Mouse (Mus musculus): ENCODE data around the gene Hps1. TPM values are rescaled to one million over a fixed set of nuclear protein-coding genes. Genes with fewer than 3 reads are reported as not detected.

The Hps1 gene
- 16.4 and 20.6 TPM in 2 replicates for polyA plus RNA-seq (2015; fragmentation: Nextera tagmentation; extraction: Ambion mirVana)

DNA sequence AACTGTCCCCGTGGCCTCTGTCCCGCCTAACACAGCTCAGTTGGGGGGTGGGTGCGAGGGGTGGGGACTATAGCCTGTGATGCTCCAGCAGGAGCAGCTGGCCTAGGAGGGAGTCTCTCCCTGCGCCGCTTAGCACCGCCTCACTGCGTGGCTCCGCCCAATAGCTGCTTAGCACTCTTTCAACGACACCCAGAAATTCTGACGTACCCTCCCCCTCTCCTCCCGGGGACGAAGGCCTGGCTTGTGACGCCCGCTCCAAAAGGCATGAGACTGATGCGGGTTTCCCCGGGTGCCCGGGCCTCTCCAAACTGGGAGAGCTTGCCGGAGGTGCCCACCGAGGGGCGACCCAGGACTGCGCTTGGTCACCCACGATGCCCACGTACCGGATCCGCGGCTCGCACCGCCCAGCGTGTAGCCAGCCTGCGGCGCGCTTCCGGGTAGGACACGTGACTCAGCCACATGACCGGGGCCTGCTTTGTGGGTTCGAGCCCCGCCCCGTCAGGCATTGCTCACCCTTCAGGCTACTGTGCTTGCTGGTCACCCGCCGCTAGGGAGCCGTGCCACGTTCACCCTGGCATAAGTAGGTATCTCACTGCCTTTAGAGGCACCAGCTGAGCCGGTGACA lies at the start of gene Hps1:
TSS of gene Hps1 (minus strand) at position 448 of the 625 bp plus-strand sequence.
- no peaks in the 10 kb centered on the region for H3K27me3 ChIP-seq
- 1% methylated on average over 43 of the region's 43 CpGs for WGBS
- peak within 1 kb of the TSS; percentile 93 for H3K27ac ChIP-seq (replicated peaks)
- ATAC-seq (ENCODE audit: insufficient number of reproducible peaks, low FRiP score, low TSS enrichment, low read depth), result peak; percentile 96
- peak within 1 kb of the TSS; percentile 73 for H3K4me3 ChIP-seq (replicated peaks)
- peaks cover 12% of the 10 kb centered on the region for H3K4me1 ChIP-seq
- H3K9ac ChIP-seq, result peak within 1 kb of the TSS; percentile 50
- peak within 1 kb of the TSS; percentile 82 for H3K4me2 ChIP-seq (replicated peaks)
- H3K36me3 ChIP-seq, result no peaks in the 10 kb centered on the region
- H3K9me3 ChIP-seq (replicated peaks), result no peaks in the 10 kb centered on the region

- H3K4me2 ChIP-seq (replicated peaks), result no peak overlapping the region
- no peaks in the 10 kb centered on the region for H3K27me3 ChIP-seq
- 56% methylated on average over 4 of the region's 4 CpGs for WGBS
- no peaks in the 10 kb centered on the region for H3K9me3 ChIP-seq (replicated peaks)
- no peaks in the 10 kb centered on the region for H3K36me3 ChIP-seq
- no peak overlapping the region for H3K27ac ChIP-seq (replicated peaks)
- no peaks in the 10 kb centered on the region for H3K4me1 ChIP-seq
- H3K9ac ChIP-seq, result no peak overlapping the region
- H3K4me3 ChIP-seq (replicated peaks), result no peak overlapping the region
- no peak for ATAC-seq (ENCODE audit: insufficient number of reproducible peaks, low FRiP score, low TSS enrichment, low read depth)
These were observed 49.4 kb upstream of the Hps1 start for GRCm38 (mm10) chr19:42829196-42829595.

- WGBS, result 93% methylated on average over 3 of the region's 3 CpGs
- no peak for ATAC-seq (ENCODE audit: insufficient number of reproducible peaks, low FRiP score, low TSS enrichment, low read depth)
- Histone ChIP-seq H3K27ac (replicated peaks) (no peak overlapping the region), H3K36me3 (no peaks in the 10 kb centered on the region), H3K9ac (no peak overlapping the region), H3K9me3 (replicated peaks) (no peaks in the 10 kb centered on the region), H3K4me3 (replicated peaks) (no peak overlapping the region), H3K4me2 (replicated peaks) (no peak overlapping the region), H3K27me3 (no peaks in the 10 kb centered on the region), H3K4me1 (no peaks in the 10 kb centered on the region)
These were observed 48.1 kb upstream of the Hps1 start for GRCm38 (mm10) chr19:42827843-42828242.

DNA sequence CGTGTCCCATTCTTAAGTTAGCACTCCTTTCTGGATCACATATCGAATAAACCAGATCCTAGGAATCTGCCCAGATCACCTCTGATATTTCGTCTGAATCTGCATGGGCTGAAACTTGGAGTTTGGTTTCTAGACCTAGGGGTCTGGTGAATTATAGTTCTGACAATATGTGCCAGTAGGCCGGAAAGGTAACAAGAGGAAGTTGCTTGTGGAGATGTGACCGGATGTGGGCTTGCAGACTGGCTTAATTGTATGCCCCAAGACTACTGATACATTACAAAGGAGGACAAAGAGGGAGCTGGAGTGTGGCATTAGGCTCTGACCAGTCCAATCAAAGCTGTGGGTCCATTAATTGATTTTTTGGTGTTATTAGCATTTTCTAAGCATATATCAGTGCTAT lies 40.3 kb upstream of the Hps1 start:
- Histone ChIP-seq H3K4me1 (no peaks in the 10 kb centered on the region), H3K9ac (no peak overlapping the region), H3K36me3 (no peaks in the 10 kb centered on the region), H3K9me3 (replicated peaks) (no peaks in the 10 kb centered on the region), H3K27me3 (no peaks in the 10 kb centered on the region), H3K4me2 (replicated peaks) (no peak overlapping the region), H3K27ac (replicated peaks) (no peak overlapping the region), H3K4me3 (replicated peaks) (no peak overlapping the region)
- ATAC-seq (ENCODE audit: insufficient number of reproducible peaks, low FRiP score, low TSS enrichment, low read depth), result no peak
- WGBS, result 89% methylated on average over 5 of the region's 5 CpGs

DNA sequence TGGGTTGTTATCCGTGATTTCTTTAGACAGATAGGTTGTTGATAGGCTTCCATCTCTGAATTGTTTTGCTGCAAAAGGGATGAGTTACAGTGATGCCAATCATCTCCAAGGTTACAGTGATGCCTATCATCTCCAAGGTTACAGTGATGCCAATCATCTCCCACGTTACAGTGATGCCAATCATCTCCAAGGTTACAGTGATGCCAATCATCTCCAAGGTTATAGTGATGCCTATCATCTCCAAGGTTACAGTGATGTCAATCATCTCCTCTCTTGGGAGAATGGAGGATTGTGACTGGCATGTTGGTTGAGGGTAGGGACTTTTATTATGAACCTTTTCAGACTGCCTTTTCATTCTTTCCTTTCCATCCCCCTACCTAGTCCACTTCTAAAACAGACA lies 38.0 kb upstream of the Hps1 start:
- Histone ChIP-seq H3K9me3 (replicated peaks) (no peaks in the 10 kb centered on the region), H3K27me3 (no peaks in the 10 kb centered on the region), H3K4me1 (no peaks in the 10 kb centered on the region), H3K4me3 (replicated peaks) (no peak overlapping the region), H3K4me2 (replicated peaks) (no peak overlapping the region), H3K36me3 (no peaks in the 10 kb centered on the region), H3K9ac (no peak overlapping the region), H3K27ac (replicated peaks) (no peak overlapping the region)
- ATAC-seq (ENCODE audit: insufficient number of reproducible peaks, low FRiP score, low TSS enrichment, low read depth), result no peak
- WGBS, result 73% methylated on average over 2 of the region's 2 CpGs

- ATAC-seq (ENCODE audit: insufficient number of reproducible peaks, low FRiP score, low TSS enrichment, low read depth), result no peak
- H3K27me3 ChIP-seq, result no peaks in the 10 kb centered on the region
- WGBS, result 82% methylated on average over 2 of the region's 2 CpGs
- H3K4me2 ChIP-seq (replicated peaks), result no peak overlapping the region
- H3K9ac ChIP-seq, result no peak overlapping the region
- H3K27ac ChIP-seq (replicated peaks), result no peak overlapping the region
- H3K9me3 ChIP-seq (replicated peaks), result no peaks in the 10 kb centered on the region
- no peaks in the 10 kb centered on the region for H3K4me1 ChIP-seq
- 0 out of 2 replicates have a peak, but pooled peaks cover 3% of the 10 kb centered on the region for H3K36me3 ChIP-seq
- H3K4me3 ChIP-seq (replicated peaks), result no peak overlapping the region
These were observed 36.5 kb upstream of the Hps1 start for GRCm38 (mm10) chr19:42816261-42816660.

- ATAC-seq (ENCODE audit: insufficient number of reproducible peaks, low FRiP score, low TSS enrichment, low read depth), result no peak
- WGBS, result 73% methylated on average over 5 of the region's 5 CpGs
These were observed 30.4 kb upstream of the Hps1 start for GRCm38 (mm10) chr19:42810140-42810539.

DNA sequence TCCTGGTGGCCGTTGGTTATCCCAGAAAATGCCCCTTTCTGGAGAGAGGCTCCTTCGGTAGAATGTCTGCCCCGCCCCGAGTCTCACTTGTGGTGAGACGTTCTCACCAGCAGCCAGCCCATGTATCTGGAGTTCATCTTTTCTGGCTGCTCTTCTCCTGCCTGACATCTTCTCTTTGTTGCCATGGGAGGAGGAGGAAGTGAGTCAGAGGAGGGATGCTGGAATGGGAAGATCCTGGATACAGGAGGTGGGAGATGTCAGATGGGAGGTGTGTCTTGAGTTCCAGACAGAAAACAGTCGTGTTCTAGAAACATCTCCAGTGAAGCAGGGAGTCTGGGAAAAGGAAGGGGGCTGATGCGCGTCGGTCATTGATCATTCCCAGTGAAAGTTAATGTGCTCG lies 29.7 kb upstream of the Hps1 start:
- no peak overlapping the region for H3K4me2 ChIP-seq (replicated peaks)
- H3K4me3 ChIP-seq (replicated peaks), result no peak overlapping the region
- no peaks in the 10 kb centered on the region for H3K27me3 ChIP-seq
- 69% methylated on average over 10 of the region's 10 CpGs for WGBS
- H3K9ac ChIP-seq, result no peak overlapping the region
- no peak for ATAC-seq (ENCODE audit: insufficient number of reproducible peaks, low FRiP score, low TSS enrichment, low read depth)
- no peak overlapping the region for H3K27ac ChIP-seq (replicated peaks)
- no peaks in the 10 kb centered on the region for H3K9me3 ChIP-seq (replicated peaks)
- H3K4me1 ChIP-seq, result 0 out of 2 replicates have a peak, but pooled peaks cover 4% of the 10 kb centered on the region
- 0 out of 2 replicates have a peak, but pooled peaks cover 3% of the 10 kb centered on the region for H3K36me3 ChIP-seq

More at GRCm38 (mm10) chr19:42810140-42810539, 30.4 kb upstream of the Hps1 start:
- Histone ChIP-seq H3K27ac (replicated peaks) (no peak overlapping the region; the same call in 1 of the 2 replicates), H3K9ac (no peak overlapping the region), H3K4me2 (replicated peaks) (no peak overlapping the region), H3K9me3 (replicated peaks) (no peaks in the 10 kb centered on the region), H3K4me1 (0 out of 2 replicates have a peak, but pooled peaks cover 4% of the 10 kb centered on the region), H3K4me3 (replicated peaks) (no peak overlapping the region), H3K27me3 (no peaks in the 10 kb centered on the region), H3K36me3 (0 out of 2 replicates have a peak, but pooled peaks cover 3% of the 10 kb centered on the region)

- no peaks in the 10 kb centered on the region for H3K27me3 ChIP-seq
- no peak overlapping the region for H3K27ac ChIP-seq (replicated peaks)
- no peaks in the 10 kb centered on the region for H3K36me3 ChIP-seq
- no peak overlapping the region for H3K4me2 ChIP-seq (replicated peaks)
- no peaks in the 10 kb centered on the region for H3K9me3 ChIP-seq (replicated peaks)
- no peak overlapping the region for H3K9ac ChIP-seq
- WGBS, result 59% methylated on average over 2 of the region's 2 CpGs
- H3K4me3 ChIP-seq (replicated peaks), result no peak overlapping the region
- H3K4me1 ChIP-seq, result peaks cover 16% of the 10 kb centered on the region
- no peak for ATAC-seq (ENCODE audit: insufficient number of reproducible peaks, low FRiP score, low TSS enrichment, low read depth)
These were observed 18.1 kb upstream of the Hps1 start for GRCm38 (mm10) chr19:42797866-42798265.

- H3K9me3 ChIP-seq (replicated peaks), result no peaks in the 10 kb centered on the region
- no peaks in the 10 kb centered on the region for H3K27me3 ChIP-seq
- no peak for ATAC-seq (ENCODE audit: insufficient number of reproducible peaks, low FRiP score, low TSS enrichment, low read depth)
- H3K4me1 ChIP-seq, result peaks cover 16% of the 10 kb centered on the region
- H3K9ac ChIP-seq, result no peak overlapping the region
- H3K36me3 ChIP-seq, result no peaks in the 10 kb centered on the region
- H3K4me3 ChIP-seq (replicated peaks), result peak overlapping the region; percentile 39; the same call in 1 of the 2 replicates
- WGBS, result 19% methylated on average over 9 of the region's 9 CpGs
- no peak overlapping the region for H3K27ac ChIP-seq (replicated peaks)
- peak overlapping the region; percentile 81 for H3K4me2 ChIP-seq (replicated peaks)
These were observed 16.0 kb upstream of the Hps1 start for GRCm38 (mm10) chr19:42795801-42796200.

DNA sequence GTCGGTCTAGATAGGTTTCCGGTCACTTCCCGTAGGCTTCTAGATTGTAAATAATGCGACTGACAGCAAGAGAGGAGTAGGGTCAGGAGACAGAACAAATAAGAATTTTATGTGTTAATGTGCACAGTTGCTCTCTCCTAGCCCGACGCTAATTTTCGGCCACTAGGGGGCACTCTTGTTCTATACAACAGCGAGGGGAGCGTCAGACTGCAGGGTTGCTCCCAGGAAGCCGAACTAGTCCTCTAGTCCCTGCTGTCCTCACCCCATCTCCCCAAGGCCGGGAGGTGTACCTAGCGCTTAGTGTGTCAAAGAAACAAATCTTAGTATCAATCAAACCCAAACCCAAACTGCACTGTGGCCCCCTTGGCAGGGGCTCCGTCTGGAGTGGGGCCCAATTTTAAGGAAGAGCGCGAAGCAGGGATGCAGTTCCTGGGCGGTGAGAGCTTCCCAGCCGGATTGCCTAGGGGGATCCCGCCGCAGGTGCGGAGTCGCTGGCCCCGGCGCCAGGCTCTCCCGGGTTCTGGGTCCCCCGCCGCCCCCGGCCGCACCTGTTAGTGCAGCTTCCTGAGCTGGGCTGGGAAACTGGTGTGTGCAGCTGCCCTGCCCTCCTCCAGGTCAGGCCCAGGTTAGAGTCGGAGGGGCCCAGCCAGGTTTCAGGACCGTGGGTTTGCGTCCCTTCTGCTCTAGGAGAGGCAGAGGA lies 15.3 kb upstream of the Hps1 start:
- Histone ChIP-seq H3K27ac (replicated peaks) (no peak overlapping the region), H3K4me3 (replicated peaks) (peak overlapping the region; percentile 39), H3K9ac (no peak overlapping the region), H3K4me2 (replicated peaks) (peak overlapping the region; percentile 81), H3K27me3 (no peaks in the 10 kb centered on the region), H3K4me1 (peaks cover 16% of the 10 kb centered on the region), H3K9me3 (replicated peaks) (no peaks in the 10 kb centered on the region), H3K36me3 (no peaks in the 10 kb centered on the region)
- ATAC-seq (ENCODE audit: insufficient number of reproducible peaks, low FRiP score, low TSS enrichment, low read depth), result peak; percentile 80
- 2% methylated on average over 31 of the region's 31 CpGs for WGBS
